16 mouse cellular contexts compared by ENCODE assay signal in the genomic region with DNA sequence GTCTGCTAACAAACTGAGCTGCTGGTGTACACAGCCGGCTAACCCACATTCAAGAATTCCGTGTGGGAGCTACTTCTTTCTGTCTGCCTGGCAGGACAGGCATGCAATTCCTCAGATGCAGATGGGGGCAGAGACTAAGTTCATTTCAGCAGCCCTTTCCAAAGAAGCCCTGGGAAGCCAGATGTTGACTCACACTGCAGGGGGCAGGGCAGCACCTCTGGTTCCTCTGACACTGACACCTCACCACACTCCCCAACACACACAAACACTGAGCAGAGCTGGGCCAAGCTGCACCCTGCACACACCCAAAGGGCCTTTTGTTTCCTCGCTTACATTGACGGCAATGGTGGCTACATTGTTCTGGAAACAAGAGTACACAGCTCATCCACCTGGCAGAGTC. TPM values are rescaled to one million over a fixed set of nuclear protein-coding genes. Genes with fewer than 3 reads are reported as not detected.
DNase-seq lines count a peak whose midpoint lies in the region; ATAC-seq lines count a peak whose summit lies in the region.
"Had no signal": no experiment of that assay in that cellular context is flagged by ENCODE, and none has a peak within 500 bp of the region (broad histone marks: within the 10 kb centered on the region; RNA-seq: fewer than 3 reads in every experiment).

No protein-coding gene starts in this region.

- H3K36me3 ChIP-seq in hindbrain, embryonic 13.5 days, result no peaks in the 10 kb centered on the region
- H3K36me3 ChIP-seq in hindbrain, embryonic 14.5 days (replicated peaks; ENCODE audit: control insufficient read depth, insufficient read depth), result no peaks in the 10 kb centered on the region
- H3K36me3 ChIP-seq in liver, embryonic 15.5 days (replicated peaks), result no peaks in the 10 kb centered on the region
- H3K36me3 ChIP-seq: embryonic facial prominence, embryonic 12.5 days; heart, embryonic 15.5 days; midbrain, embryonic 15.5 days had no signal

- 0 out of 2 replicates have a peak, but pooled peaks cover 4% of the 10 kb centered on the region for H3K27me3 ChIP-seq in hindbrain, embryonic 13.5 days
- no peaks in the 10 kb centered on the region for H3K27me3 ChIP-seq in hindbrain, embryonic 14.5 days (ENCODE audit: control insufficient read depth, insufficient read depth, low read length)
- H3K27me3 ChIP-seq in liver, embryonic 15.5 days, result no peaks in the 10 kb centered on the region
- H3K27me3 ChIP-seq: embryonic facial prominence, embryonic 12.5 days; heart, embryonic 15.5 days; midbrain, embryonic 15.5 days had no signal

- H3K4me3 ChIP-seq in hindbrain, embryonic 13.5 days, result no peak overlapping the region
- H3K4me3 ChIP-seq in hindbrain, embryonic 14.5 days (replicated peaks; ENCODE audit: low read length), result no peak overlapping the region
- H3K4me3 ChIP-seq in liver, embryonic 15.5 days (replicated peaks), result 0 out of 2 replicates have a peak overlapping the region, but pooled peaks have one; percentile 72

- WGBS in hindbrain, embryonic 13.5 days, result 36% methylated on average over 4 of the region's 4 CpGs
- WGBS in hindbrain, embryonic 14.5 days, result 33% methylated on average over 4 of the region's 4 CpGs
- WGBS in liver, embryonic 15.5 days (ENCODE audit: insufficient replicate concordance), result 48% methylated on average over 4 of the region's 4 CpGs

- H3K4me1 ChIP-seq in hindbrain, embryonic 13.5 days (replicated peaks), result peaks cover 43% of the 10 kb centered on the region
- peaks cover 34% of the 10 kb centered on the region for H3K4me1 ChIP-seq in hindbrain, embryonic 14.5 days (replicated peaks; ENCODE audit: control insufficient read depth, insufficient read depth, low read length)
- H3K4me1 ChIP-seq in liver, embryonic 15.5 days (replicated peaks), result peaks cover 60% of the 10 kb centered on the region

- no peak for ATAC-seq in hindbrain, embryonic 13.5 days (ENCODE audit: low FRiP score)
- ATAC-seq in hindbrain, embryonic 14.5 days (ENCODE audit: low FRiP score), result no peak
- ATAC-seq in liver, embryonic 15.5 days (ENCODE audit: insufficient read depth), result no peak
- ATAC-seq: forebrain, embryonic 14.5 days; hindbrain, embryonic 16.5 days; midbrain, embryonic 15.5 days had no signal

- H3K9ac ChIP-seq in hindbrain, embryonic 13.5 days, result no peak overlapping the region
- no peak overlapping the region for H3K9ac ChIP-seq in hindbrain, embryonic 14.5 days
- no peak overlapping the region for H3K9ac ChIP-seq in liver, embryonic 15.5 days
- H3K9ac ChIP-seq: embryonic facial prominence, embryonic 12.5 days had no signal

- H3K9me3 ChIP-seq in hindbrain, embryonic 13.5 days, result no peaks in the 10 kb centered on the region
- H3K9me3 ChIP-seq in hindbrain, embryonic 14.5 days (ENCODE audit: control insufficient read depth, low read length), result no peaks in the 10 kb centered on the region
- no peaks in the 10 kb centered on the region for H3K9me3 ChIP-seq in liver, embryonic 15.5 days (replicated peaks)
- H3K9me3 ChIP-seq: embryonic facial prominence, embryonic 12.5 days; G1E; heart, embryonic 15.5 days; midbrain, embryonic 15.5 days had no signal

- H3K4me2 ChIP-seq in hindbrain, embryonic 13.5 days, result peak overlapping the region; percentile 80; the same call in 1 of the 2 replicates
- H3K4me2 ChIP-seq in hindbrain, embryonic 14.5 days (replicated peaks), result no peak overlapping the region
- H3K4me2 ChIP-seq in liver, embryonic 15.5 days, result peak overlapping the region; percentile 97

- H3K27ac ChIP-seq in hindbrain, embryonic 13.5 days, result no peak overlapping the region
- H3K27ac ChIP-seq in hindbrain, embryonic 14.5 days, result no peak overlapping the region
- no peak overlapping the region for H3K27ac ChIP-seq in liver, embryonic 15.5 days (replicated peaks)
- H3K27ac ChIP-seq: embryonic facial prominence, embryonic 12.5 days had no signal

- DNase-seq in hindbrain, embryonic 14.5 days (ENCODE audit: low spot score), result no peak
- DNase-seq in 416B (ENCODE audit: low read depth), result peak; percentile 36
- peak; percentile 77 for DNase-seq in NIH3T3 (ENCODE audit: low read depth)
- DNase-seq in left cerebral cortex, adult 9 months (ENCODE audit: low spot score in 2 of 2), result no peak
- DNase-seq in layer of hippocampus, postnatal 14 days (ENCODE audit: low spot score in 2 of 2), result no peak
- DNase-seq: cerebellum, postnatal 14 days; gastrocnemius, postnatal 36 days; right cerebral cortex, postnatal 25 days had no signal

RNA-seq across cellular contexts. Expression of a gene that starts 1.4 kb away (rescaled TPM):
- 4.3 and 4.6 TPM in 2 replicates for polyA plus RNA-seq in hindbrain, embryonic 13.5 days (2015; fragmentation: Nextera tagmentation; extraction: Ambion mirVana)
- polyA plus RNA-seq in hindbrain, embryonic 14.5 days (2014; fragmentation: Nextera tagmentation; extraction: Ambion mirVana), result 3.5 and 5.2 TPM in 2 replicates
- polyA plus RNA-seq in liver, embryonic 15.5 days (2015; fragmentation: Nextera tagmentation; extraction: Ambion mirVana), result 2.3 and 3.3 TPM in 2 replicates
- 10 to 100 TPM; 24.2 to 28.6 TPM for total RNA-seq in layer of hippocampus, postnatal 14 days (2021)

RNA-seq across cellular contexts. Expression of a gene that starts 33.9 kb away (rescaled TPM):
- polyA plus RNA-seq in hindbrain, embryonic 13.5 days (2015; fragmentation: Nextera tagmentation; extraction: Ambion mirVana), result 9.4 and 10.6 TPM in 2 replicates
- polyA plus RNA-seq in hindbrain, embryonic 14.5 days (2014; fragmentation: Nextera tagmentation; extraction: Ambion mirVana), result 6.5 and 7.6 TPM in 2 replicates
- 1.8 and 2.1 TPM in 2 replicates for polyA plus RNA-seq in liver, embryonic 15.5 days (2015; fragmentation: Nextera tagmentation; extraction: Ambion mirVana)
- 10 to 100 TPM; 11.6 to 12.6 TPM for total RNA-seq in layer of hippocampus, postnatal 14 days (2021)

RNA-seq across cellular contexts. Expression of a gene that starts 46.7 kb away (rescaled TPM):
- 207 and 235 TPM in 2 replicates for polyA plus RNA-seq in hindbrain, embryonic 13.5 days (2015; fragmentation: Nextera tagmentation; extraction: Ambion mirVana)
- polyA plus RNA-seq in hindbrain, embryonic 14.5 days (2014; fragmentation: Nextera tagmentation; extraction: Ambion mirVana), result 125 and 129 TPM in 2 replicates
- 21.1 and 24.1 TPM in 2 replicates for polyA plus RNA-seq in liver, embryonic 15.5 days (2015; fragmentation: Nextera tagmentation; extraction: Ambion mirVana)
- total RNA-seq in layer of hippocampus, postnatal 14 days (2021), result 10 to 100 TPM; 20.6 to 21.9 TPM

Comparison
In these comparisons a context has a peak if more than half of its experiments do, and no peak if none do; other contexts are left out.
1. DNase-seq: peak in 416B (single experiment) and NIH3T3 (single experiment); none in hindbrain, embryonic 14.5 days (single experiment), left cerebral cortex, adult 9 months (0 of 2) and layer of hippocampus, postnatal 14 days (0 of 2).